Mouse (Mus musculus) bone marrow macrophage, adult 2 months (primary cell): ENCODE data around the gene Pnpla3.

Source experiments
- CTCF ChIP-seq: IDR thresholded peaks from 2 replicates; pipeline ENCODE4 v1.5.1; 2012; ENCODE audit warnings: low read depth, mild to moderate bottlenecking, low read length, moderate library complexity
- POLR2A ChIP-seq: IDR thresholded peaks from 2 replicates; pipeline ENCODE4 v1.6.1; 2012; ENCODE audit warnings: mild to moderate bottlenecking, low read depth, low read length, borderline replicate concordance

- TF ChIP-seq POLR2A (no peak), CTCF (peak; percentile 45; the same call in 1 of the 2 replicates)
Measured at GRCm38 (mm10) chr15:84234794-84235581, 67.4 kb downstream of the Pnpla3 start.
